Mouse (Mus musculus) hematopoietic stem cell, adult 5-6 weeks (primary cell): ENCODE measurements around the gene Gm47289. TPM values are rescaled to one million over a fixed set of nuclear protein-coding genes. Genes with fewer than 3 reads are reported as not detected.

ENCODE experiments used
- ATAC-seq, 2 experiments: fragments of 125-278 bp in 1 of 2; replicated peaks in 1 of 2; 2 replicates each; pipeline ENCODE4 v1.8.0; 2016 to 2017; ENCODE audit warnings: inconsistent platforms in 2 of 2, mild to moderate bottlenecking in 2 of 2, moderate number of reproducible peaks in 2 of 2, low read depth in 1 of 2, moderate TSS enrichment in 1 of 2; ENCODE audit not compliant: low FRiP score in 2 of 2, poor library complexity in 2 of 2, severe bottlenecking in 2 of 2, insufficient read depth in 1 of 2, low TSS enrichment in 1 of 2
- total RNA-seq: library from RNA; stranded (forward); fragments of 172-1452, 232-1000 nt; gene quantifications from 2 replicates; pipeline ENCODE4 v1.2.3, GENCODE M21; 2017

Gene Gm47289
- total RNA-seq, 1 experiment from 2014 or later: not detected

- ATAC-seq: no peak
Measured at GRCm38 (mm10) chr9:119151751-119152150, 7.2 kb upstream of the Gm47289 start.

- no peak for ATAC-seq
Measured at GRCm38 (mm10) chr9:119155416-119155815, 3.5 kb upstream of the Gm47289 start.

GRCm38 (mm10) chr9:119155826-119156225, 3.1 kb upstream of the Gm47289 start:
- no peak for ATAC-seq

DNA sequence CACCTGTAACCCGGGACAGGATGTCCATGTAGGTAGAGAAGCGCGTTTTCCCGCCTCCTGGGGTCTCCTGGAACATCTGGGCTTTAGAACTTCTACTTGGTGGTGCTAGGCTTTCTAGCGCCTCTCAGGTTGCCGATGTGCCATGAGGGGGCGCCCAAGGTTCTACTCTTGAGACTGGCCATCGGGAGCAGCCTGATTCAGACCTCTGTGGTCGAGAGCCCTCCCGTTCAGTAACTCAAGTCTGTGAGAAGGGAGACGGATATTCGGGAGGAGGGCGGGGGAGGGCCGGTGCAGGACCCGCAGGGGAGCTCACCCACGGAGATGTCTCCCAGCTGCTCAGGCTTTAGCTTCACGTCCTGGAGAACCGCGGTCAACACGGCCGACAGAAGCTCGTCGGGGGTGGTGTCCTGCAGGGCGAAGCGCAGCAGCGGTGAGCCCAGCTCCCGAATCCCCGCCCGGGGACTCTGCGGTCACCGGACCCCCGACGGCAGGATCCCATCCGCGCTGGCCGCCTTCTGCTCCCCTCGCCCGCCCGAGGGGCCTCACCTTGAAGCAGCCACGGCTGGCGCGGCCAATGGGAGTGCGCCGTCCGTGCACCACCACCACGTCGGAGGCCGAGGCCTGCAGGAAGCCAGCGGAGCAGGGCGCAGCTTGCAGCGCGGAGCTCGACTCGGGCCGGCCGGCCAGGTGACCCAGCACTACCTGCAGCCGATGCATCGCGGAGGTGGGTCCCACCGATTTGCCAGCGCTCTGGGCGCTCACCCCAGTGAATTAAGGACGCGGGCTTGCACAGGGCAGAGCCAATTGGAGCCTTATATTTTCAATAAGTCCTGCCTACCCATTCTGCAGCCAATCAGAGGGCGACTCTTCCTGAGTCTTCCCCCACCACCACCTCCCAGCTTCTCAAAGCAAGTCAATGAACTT, 2.4 kb upstream of the Gm47289 start, which contains the start of gene Acaa1b:
Gene Acaa1b, minus strand, starts transcription at position 816 of the 924 bp plus-strand sequence.
- peak; percentile 70 to 77 for ATAC-seq

- no peak for ATAC-seq
Measured at GRCm38 (mm10) chr9:119160689-119161088, 1.7 kb downstream of the Gm47289 start.

GRCm38 (mm10) chr9:119164743-119165142, 5.8 kb downstream of the Gm47289 start:
- no peak for ATAC-seq

DNA sequence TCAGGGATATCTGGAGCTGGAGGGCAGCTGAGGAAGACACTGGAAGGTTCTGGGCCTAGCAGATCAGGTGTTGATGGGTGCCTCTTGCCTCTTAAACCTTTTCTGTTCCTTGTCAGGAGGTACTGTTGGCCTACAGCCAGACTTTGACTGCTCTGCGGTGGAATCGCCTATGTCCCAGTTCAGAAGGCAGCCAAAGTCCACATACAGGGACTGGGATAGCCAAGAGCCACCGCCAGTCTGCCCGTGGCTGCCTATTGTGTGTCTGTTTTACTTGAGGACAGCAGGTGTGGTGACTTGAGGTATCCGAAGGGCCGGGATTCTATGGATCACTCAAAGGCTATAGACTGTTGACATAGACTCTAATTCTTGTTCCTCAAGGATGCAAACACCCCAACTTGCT, 6.6 kb downstream of the Gm47289 start:
- ATAC-seq: no peak

DNA sequence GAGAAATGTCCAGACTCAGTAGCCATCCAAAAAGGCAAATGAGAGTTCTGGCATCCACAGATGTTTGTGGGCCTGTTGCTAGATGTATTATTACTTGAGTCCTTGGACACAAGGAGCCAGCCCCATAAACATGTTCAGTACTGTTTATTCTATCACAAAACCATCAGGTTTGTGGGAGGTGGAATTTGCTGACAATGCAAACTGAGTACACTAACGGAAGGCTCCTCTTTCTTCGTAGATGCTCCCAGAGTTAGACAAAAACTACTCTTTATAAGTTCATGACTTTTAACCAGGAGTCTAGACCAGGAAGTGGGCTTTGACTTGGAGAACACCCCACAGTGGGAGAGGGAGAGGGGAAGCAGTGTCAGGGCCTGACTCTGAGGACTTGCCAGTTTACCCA, 8.6 kb downstream of the Gm47289 start:
- no peak for ATAC-seq

DNA sequence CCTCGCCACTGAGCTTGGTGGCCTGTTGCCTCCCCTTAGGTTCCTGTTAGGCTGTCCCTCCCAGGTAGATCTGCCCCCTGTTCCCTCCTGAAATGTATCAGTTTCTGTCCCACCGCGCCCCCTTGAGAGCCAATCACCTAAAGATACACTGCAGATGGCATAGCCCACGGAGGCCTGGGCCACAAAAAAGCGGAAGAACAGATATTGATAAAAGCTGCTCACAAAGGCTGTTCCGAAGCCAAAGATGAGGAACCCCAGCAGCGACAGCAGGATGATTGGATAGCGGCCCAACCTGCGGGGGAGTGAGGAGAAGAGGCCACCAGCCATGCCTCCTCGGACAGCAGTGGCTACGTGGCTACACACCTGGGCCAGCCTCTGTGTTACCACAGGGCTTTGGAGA, 20.3 kb downstream of the Gm47289 start:
- ATAC-seq: no peak

GRCm38 (mm10) chr9:119181241-119181728, 22.3 kb downstream of the Gm47289 start:
- no peak for ATAC-seq

DNA sequence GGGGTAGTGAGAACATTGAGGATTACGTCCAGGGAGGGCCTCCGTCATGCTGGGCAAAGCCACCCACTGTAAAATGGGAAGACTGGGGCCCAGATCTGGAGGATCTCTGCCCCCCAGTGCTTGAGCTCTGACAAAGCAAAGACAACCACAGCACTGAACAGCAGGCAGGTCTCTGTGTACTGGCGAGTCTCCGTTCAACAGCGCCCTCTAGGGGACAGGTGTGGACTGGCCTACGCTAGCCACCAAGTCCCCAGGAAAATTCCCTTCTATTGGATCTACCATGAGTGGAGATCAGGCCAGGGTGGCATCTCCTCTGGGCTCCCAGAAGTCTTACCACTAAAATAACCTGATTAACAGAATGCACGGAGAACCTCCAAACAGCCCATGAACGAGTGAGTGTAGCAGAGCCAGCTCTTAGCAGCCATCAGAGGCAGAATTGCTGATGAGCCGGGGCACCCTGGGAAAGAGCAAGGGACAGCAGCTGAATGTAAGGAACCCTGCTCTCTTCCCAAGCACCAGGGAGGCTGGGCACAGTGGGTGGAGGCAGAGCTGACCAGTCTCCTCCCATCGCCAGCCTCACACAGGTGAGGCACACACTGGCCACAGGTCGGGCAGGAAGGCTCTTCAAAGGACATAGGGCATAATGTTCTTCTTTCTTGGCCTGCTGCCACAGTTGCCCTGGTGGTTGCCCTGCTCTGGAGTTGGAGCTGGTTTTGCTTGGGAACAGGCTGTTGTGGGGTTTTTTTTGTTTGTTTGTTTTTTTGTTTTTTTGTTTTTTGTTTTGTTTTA, 33.4 kb downstream of the Gm47289 start:
- ATAC-seq: peak in 1 of 2 experiments; percentile 53; a peak in 2 of 4 replicates

- no peak for ATAC-seq
Measured at GRCm38 (mm10) chr9:119199151-119199861, 40.3 kb downstream of the Gm47289 start.

- ATAC-seq: no peak
Measured at GRCm38 (mm10) chr9:119201653-119202052, 42.7 kb downstream of the Gm47289 start.

GRCm38 (mm10) chr9:119203617-119204016, 44.7 kb downstream of the Gm47289 start:
- ATAC-seq: no peak

- ATAC-seq: no peak
Measured at GRCm38 (mm10) chr9:119205756-119206155, 46.8 kb downstream of the Gm47289 start.

- ATAC-seq: no peak
Measured at GRCm38 (mm10) chr9:119206666-119207065, 47.7 kb downstream of the Gm47289 start.

DNA sequence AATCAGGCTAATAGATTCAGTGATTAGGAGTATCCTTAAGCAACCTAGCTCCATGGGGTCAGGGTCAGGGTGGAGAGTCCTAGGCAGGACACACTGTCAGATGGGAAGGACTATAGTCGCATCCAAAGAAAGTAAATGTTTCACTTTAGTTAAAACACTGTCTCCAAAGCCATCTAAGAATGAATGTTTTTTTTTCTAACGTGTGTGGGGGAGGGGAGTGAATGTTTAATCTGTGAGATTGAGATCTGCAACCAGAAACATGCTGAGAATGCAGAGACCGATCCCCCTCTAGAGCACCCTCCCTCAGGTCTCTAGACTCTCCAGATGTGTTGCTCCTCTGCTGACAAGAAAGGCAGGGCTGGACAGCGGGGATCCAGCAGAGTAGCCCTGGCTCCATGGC, 48.2 kb downstream of the Gm47289 start:
- no peak for ATAC-seq
